Mouse (Mus musculus): ENCODE data around the gene Tnfaip2.

DNA sequence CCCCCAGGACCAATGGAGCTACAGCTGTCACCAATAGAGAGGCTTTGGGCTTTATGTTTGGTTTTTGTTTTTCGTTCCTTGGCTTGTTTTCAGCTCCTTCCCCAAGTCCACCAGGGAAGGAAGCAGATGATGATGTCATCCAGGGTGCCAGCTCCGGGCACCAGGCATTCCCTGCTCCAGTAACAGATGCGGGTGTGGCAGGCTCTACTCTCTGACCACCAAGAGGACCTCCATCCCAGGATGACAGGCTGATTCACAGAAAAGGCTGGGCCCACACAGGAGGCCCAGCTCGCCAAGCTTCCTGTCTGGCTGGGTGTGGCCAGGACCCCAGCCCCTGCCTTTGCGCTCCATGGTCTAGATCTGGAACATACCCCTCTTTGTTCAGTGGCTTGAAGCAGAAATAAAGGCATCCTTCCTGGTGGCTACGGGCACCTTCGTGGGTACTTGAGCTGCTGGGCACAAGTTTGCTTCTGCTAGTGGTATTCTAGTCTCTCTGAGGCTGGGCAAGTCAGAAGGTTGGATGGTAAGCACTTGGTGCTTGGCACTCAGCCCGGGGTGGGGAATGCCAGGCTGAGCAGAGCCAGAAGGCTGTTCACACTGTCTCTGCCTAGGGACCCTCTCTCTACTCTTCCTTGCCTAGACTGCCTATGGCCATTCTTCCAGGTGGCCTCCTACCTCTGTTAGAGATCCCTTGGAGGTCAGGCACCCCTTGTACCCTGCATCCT lies 30.5 kb upstream of the Tnfaip2 start:
- TF ChIP-seq TAL1 (conservative IDR thresholded peaks at IDR 0.05; ENCODE audit: low read depth, low read length) (no peak), CTCF (IDR thresholded peaks at IDR 0.05; ENCODE audit: low read depth, low read length) (no peak), GATA1 (IDR thresholded peaks at IDR 0.05; ENCODE audit: borderline replicate concordance, low read length) (no peak), POLR2AphosphoS5 (IDR thresholded peaks at IDR 0.05; ENCODE audit: insufficient replicate concordance, low read depth, low read length) (no peak), GATA2 (IDR thresholded peaks at IDR 0.05; ENCODE audit: borderline replicate concordance, low read depth, low read length) (no peak)

Data from G1E (cell line).